Mouse (Mus musculus) layer of hippocampus, adult 9-10 months (tissue): ENCODE data around the gene Mrpl34.

Source experiments
- DNase-seq: peaks from one replicate; pipeline ENCODE4 v3.0.0; 2022; ENCODE audit warnings: low spot score

Mrpl34 gene

GRCm38 (mm10) chr8:71469411-71469810 is 4.7 kb downstream of the Mrpl34 start:
- no peak for DNase-seq

- no peak for DNase-seq
Observed at GRCm38 (mm10) chr8:71470146-71470912, 5.6 kb downstream of the Mrpl34 start.

GRCm38 (mm10) chr8:71470913-71471255 is 6.1 kb downstream of the Mrpl34 start:
- DNase-seq, result no peak

GRCm38 (mm10) chr8:71471861-71472260 is 7.1 kb downstream of the Mrpl34 start:
- no peak for DNase-seq

- DNase-seq, result no peak
Observed at GRCm38 (mm10) chr8:71472601-71473386, 8.0 kb downstream of the Mrpl34 start.

GRCm38 (mm10) chr8:71474344-71474743 is 9.6 kb downstream of the Mrpl34 start:
- no peak for DNase-seq

- no peak for DNase-seq
Observed at GRCm38 (mm10) chr8:71474785-71475701, 10.3 kb downstream of the Mrpl34 start.

GRCm38 (mm10) chr8:71475702-71476075 is 10.9 kb downstream of the Mrpl34 start:
- DNase-seq, result no peak

- DNase-seq, result no peak
Observed at GRCm38 (mm10) chr8:71476099-71476940, 11.6 kb downstream of the Mrpl34 start.

- DNase-seq, result no peak
Observed at GRCm38 (mm10) chr8:71477196-71477845, 12.6 kb downstream of the Mrpl34 start.

GRCm38 (mm10) chr8:71478943-71479342 is 14.2 kb downstream of the Mrpl34 start:
- no peak for DNase-seq

- no peak for DNase-seq
Observed at GRCm38 (mm10) chr8:71483932-71484331, 19.2 kb downstream of the Mrpl34 start.

GRCm38 (mm10) chr8:71484736-71485135 is 20.0 kb downstream of the Mrpl34 start:
- no peak for DNase-seq

GRCm38 (mm10) chr8:71485142-71486135 is 20.7 kb downstream of the Mrpl34 start, which contains the start of gene Ano8:
Gene Ano8 (minus strand): TSS chr8:71485963.
- no peak for DNase-seq

- DNase-seq, result no peak
Observed at GRCm38 (mm10) chr8:71486136-71486529, 21.4 kb downstream of the Mrpl34 start.

GRCm38 (mm10) chr8:71487691-71488445 is 23.1 kb downstream of the Mrpl34 start, which contains the start of gene Gtpbp3:
Gene Gtpbp3 (plus strand): TSS chr8:71488103.
- no peak for DNase-seq

- peak; percentile 86 for DNase-seq
Observed at GRCm38 (mm10) chr8:71488454-71488853, 23.7 kb downstream of the Mrpl34 start.

- peak; percentile 65 for DNase-seq
Observed at GRCm38 (mm10) chr8:71495039-71495438, 30.3 kb downstream of the Mrpl34 start.

GRCm38 (mm10) chr8:71495811-71496210 is 31.1 kb downstream of the Mrpl34 start:
- DNase-seq, result no peak
